Mouse (Mus musculus) thymus, adult 2 months (tissue): ENCODE measurements at regions not wholly inside any gene's neighbourhood (a gene's known extent, or its start where the extent isn't known, plus 50 kb on each side); places are given as distances from the start of the nearest gene placed in this dataset.

Experiments used
- CTCF ChIP-seq: fragments of 200-500 bp; IDR thresholded peaks from 2 replicates; pipeline ENCODE4 v1.5.1; 2012; ENCODE audit warnings: mild to moderate bottlenecking, control low read depth, low read length, moderate library complexity, borderline replicate concordance; ENCODE audit not compliant: control insufficient read depth, poor library complexity, insufficient read depth; ENCODE audit errors: extremely low read depth
- POLR2A ChIP-seq: fragments of 200-500 bp; IDR thresholded peaks from 2 replicates; pipeline ENCODE4 v1.6.1; 2012; ENCODE audit warnings: mild to moderate bottlenecking, low read length, control low read depth, moderate library complexity; ENCODE audit not compliant: control insufficient read depth, poor library complexity, insufficient read depth; ENCODE audit errors: extremely low read depth

DNA sequence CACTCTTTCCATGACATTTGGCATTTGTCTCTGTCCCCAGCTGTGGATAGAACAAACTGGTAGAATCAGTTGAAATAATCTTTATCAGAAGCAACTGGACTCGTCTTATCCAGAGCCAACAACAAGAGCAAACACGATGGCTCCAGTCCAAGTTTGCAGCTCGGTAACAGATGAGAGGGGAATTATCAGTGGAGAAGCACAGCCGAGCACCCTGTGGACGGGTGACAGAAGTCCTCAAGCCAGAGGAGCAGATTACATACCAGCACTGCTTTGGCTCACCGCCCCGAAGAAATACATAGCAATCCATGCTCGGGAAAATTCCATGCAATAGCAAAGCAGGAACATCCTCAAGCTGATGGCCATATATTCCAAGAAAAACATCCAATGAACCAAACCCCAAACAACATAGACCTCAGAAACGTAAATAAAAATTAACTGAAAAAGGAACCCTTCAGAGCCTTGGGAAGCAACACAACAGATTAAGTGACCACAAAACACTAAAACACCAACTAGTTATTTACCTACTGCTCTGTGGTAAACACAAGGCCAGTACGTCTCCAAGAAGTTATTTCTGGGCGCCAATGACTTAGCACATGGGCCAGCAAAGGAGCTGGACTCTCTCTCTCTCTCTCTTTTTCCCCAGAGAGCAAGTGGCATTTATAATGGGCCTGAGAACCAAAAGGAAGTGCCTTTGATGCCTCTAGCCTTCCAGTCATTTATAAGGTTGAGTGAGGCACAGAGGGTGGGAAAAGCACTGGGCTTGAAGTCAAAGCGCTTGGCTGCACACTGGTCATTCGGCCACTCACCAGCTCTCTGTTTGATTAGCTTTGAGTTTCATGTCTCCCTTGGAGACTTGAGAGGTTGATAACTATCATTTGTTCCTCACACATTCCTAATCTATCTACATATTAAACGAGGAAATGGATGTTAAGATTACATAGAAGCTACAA lies 163.0 kb upstream of the Gm12728 start:
- no peak for TF ChIP-seq CTCF
- no peak for TF ChIP-seq POLR2A
